Mouse (Mus musculus): ENCODE data around the gene Ndufc2.

DNA sequence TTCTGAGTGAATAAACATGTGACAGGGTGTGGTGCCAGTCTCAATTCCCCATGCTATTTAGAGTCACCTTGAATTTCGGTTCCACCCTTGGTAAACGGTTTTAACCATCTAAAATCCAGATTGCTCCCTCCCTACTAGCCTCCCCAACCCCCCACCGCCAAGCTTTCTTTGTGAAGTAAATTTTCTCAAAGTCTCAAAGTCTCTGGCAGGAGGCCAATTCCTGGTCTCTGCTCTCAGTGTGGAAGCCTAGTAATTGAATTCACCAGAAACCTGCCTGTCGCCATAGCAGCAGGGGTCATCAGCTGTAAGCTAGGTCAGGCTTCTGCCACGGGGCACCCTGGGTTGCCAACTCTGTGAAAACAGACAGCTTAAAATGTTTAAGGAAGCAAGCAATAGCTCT, 29.9 kb downstream of the Ndufc2 start:
- TF ChIP-seq MAFK (IDR thresholded peaks at IDR 0.05; ENCODE audit: insufficient read depth, low read depth, low read length) (no peak), ZC3H11A (IDR thresholded peaks at IDR 0.05; ENCODE audit: borderline replicate concordance, low read depth, low read length) (no peak), ZNF384 (IDR thresholded peaks at IDR 0.05; ENCODE audit: low read depth, low read length) (no peak), HCFC1 (IDR thresholded peaks at IDR 0.05; ENCODE audit: borderline replicate concordance, insufficient read depth, low read length) (no peak), CHD2 (IDR thresholded peaks at IDR 0.05; ENCODE audit: low read depth, low read length) (no peak)
